Mouse (Mus musculus): ENCODE results near the gene Eppin. TPM values are rescaled to one million over a fixed set of nuclear protein-coding genes. Genes with fewer than 3 reads are reported as not detected.

Gene Eppin
- total RNA-seq, 2 experiments from 2014 or later = not detected

DNA sequence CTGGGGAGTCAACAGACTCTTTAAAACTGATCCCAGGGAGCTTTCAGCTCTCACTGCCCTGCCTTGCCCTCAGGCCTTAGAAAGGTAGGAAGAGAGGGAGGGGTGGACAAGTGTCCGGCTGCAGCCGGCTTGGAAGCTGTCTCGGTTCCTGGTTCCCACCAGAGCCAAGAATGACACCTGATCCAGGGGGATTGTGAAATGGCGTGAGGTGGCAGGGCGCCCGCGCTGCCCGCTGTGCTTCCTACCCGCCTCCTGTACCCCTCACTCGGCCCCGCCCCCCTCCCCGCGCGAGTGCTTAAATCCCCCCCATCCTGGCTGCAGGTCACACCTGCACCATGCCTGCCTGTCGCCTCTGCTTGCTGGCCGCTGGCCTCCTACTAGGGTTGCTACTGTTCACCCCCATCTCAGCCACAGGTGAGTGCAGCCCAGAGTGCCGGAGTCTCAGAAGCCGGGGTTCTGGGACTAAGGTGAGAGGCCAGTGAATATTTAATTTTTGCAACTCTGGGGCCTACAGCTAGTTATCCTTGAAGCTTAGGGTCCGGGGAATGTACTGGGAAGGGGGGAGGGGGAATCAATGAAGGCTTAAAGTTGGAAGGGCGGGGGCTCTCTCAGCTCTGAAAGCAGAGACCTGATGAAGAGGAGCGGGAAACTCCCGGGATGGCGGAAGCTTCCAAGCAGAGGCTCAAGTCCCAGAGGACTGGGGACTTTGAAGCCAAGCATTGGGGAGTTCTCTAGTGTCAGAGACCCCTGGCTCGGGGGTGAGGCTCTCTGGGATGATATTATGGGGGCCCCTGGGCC lies 30.8 kb downstream of the Eppin start, which contains the start of gene Wfdc2:
Gene Wfdc2, plus strand, starts transcription at position 23 of the 798 bp plus-strand sequence.
- ATAC-seq (replicated peaks; ENCODE audit: low FRiP score, poor library complexity, severe bottlenecking) = no peak

DNA sequence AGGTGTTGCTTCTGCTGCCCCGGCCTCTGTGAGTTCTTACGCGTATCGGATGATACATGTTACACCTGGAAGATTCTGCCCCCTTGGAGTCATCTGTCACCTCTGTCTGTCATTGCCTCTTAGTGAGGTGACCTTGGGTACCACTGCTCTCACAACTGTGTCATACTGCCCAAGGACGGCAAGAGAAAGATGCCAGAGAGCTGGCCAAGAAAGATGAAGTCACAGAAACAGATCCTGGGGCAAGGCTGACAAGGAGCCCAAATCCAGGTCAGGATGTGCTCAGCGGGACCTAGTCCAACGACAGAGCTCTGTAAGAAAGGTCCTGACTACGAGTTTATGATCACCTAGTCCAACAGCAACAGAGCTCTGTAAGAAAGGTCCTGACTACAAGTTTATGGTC lies 33.3 kb downstream of the Eppin start:
- no peak for ATAC-seq (replicated peaks; ENCODE audit: low FRiP score, poor library complexity, severe bottlenecking)

DNA sequence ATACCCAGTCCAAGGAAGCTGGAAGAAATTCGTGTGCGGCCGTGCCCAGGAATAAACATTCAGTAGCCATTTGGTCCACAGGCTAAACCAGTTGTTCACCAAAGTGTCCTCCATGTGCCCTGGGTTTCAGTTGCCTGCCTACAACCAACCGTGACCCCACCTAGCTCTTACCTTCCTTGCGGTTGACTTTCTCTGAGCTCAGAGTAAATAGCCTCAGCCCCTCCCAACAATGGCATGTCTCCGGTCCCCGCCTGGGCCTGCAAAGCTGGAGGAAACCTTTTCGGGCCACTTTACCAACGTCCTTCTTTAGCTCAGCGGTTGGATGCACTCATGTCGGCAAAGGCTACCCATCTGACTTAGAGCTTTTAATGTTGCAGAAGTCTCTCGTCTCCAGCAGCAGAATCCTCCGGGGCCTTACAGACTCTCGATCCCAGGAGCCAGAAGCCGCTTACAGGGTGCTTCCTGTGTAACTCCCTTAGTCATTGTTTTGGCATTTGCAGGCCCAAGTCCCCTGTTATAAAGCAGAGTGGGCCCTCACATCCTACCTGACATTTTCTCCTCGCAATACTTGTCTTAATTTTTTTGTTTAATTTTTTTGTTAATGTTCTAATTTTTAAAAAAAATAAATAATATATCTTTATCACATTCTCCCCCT lies 34.3 kb downstream of the Eppin start:
- ATAC-seq (replicated peaks; ENCODE audit: low FRiP score, poor library complexity, severe bottlenecking) = no peak

DNA sequence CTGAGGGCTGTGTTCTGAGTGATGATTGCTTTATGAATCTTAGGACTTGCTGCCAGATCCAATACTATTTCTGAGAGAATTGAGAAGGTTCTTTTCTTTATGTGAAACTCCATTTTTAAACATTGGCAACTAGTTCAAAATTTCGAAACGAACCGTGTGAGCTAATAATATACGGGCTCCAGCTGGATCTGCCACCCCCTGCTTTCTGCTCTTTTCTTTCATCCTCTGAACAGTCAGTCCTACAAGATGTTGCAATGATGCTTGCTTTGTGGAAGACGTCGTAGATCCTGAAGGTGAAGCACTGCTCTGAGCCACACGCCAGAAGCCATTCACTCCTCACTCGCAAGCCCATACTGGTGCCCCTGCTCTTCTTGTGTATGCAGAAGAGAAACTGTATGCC lies 35.0 kb downstream of the Eppin start:
- no peak for ATAC-seq (replicated peaks; ENCODE audit: low FRiP score, poor library complexity, severe bottlenecking)

DNA sequence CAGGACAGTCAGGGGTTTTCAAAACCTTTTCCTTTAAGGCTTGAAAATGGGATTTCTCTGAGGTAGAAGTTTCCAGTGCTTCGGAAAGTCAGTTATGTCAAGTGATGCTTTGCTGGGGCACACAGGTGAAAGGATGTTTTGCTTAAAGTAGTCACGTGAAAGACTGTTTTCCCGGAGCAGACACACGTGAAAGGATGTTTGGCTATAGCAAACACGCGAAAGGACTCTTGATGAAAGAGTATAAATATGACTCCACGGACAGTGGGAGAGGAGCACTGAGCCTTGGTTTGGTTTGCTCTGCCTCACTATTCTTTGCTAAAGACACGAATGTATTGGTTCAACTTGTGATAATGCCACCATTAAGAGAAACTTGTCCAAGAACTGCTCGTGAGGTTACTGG lies 41.9 kb downstream of the Eppin start:
- no peak for ATAC-seq (replicated peaks; ENCODE audit: low FRiP score, poor library complexity, severe bottlenecking)

DNA sequence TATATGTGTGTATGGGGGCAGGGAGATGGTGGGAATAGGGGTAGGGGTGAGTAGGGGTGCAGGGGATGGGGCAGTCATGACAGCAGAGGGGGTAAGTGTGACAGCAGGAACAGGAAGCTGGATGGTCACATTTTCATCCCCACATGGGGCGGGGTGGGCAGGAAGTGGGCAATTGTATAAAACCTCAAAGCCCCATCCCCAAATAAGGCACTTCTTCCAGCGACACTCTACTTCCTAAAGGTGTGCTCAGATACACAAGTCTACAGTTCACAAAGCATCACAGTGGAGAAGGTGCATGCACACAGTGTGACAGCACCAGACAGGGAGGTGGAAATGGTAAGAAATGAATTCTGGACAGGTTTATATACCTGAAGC lies 42.5 kb downstream of the Eppin start:
- no peak for ATAC-seq (replicated peaks; ENCODE audit: low FRiP score, poor library complexity, severe bottlenecking)

DNA sequence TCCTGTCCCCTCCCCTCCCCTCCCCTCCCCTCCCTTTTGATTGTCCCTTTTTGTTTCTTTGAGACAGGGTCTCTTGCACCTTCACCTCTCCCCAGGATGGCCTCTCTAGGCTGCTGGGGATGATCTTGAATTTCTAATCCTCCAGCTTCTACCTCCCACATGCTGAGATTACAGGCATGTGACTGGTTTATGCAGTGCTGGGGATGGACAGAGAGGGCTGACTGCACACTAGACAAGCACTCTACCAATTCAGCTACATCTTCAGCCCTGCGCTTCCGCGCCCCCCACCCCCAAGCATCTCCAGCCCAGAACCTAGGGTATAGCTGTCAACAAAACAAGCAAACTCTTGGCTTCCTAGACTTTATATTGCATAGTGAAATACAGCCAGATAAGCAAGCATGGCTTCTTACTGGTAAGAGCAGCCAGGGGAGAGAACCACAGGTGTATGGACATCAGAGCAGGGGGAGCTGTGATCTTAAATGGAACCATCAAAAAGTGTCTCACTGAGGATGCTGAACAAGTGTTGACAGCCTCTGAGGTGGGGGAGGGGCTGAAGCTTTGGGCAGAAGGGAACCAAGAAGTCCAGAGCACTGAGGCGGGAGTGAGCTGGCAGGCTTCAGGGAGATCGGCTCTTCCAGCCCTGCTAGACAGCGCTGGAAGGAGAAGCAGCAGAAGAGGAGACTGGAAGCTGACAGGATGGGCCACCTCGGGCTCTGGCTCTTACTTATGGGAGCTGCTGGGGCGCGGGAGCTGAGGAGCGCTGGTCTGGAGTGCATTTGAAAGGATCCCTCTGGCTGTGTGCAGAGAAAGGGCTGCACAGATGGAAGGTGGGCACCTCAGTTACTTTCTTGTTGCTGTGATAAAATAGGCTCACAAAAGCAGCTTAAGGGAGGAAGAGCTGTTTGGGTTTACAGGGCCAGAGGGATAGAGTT lies 43.2 kb downstream of the Eppin start:
- no peak for ATAC-seq (replicated peaks; ENCODE audit: low FRiP score, poor library complexity, severe bottlenecking)

DNA sequence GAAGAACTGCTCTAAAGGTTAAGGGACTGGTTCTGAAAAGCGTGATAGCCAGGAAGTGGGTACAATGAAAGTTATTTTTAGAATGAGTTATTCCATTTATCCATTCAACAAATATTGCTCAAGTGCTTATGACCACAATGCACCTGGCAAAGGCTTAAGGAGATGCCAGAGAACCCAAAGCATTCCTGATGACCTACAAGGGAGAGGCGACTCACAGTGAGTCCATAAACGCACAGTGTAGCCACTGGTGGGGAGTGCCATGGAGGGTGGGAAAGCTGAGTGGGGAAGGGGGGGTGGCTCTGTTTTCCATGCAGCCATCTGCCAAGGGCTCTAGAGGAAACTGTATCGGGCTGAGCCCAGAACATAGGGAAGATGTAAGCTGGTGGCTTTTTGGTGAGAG lies 44.1 kb downstream of the Eppin start:
- no peak for ATAC-seq (replicated peaks; ENCODE audit: low FRiP score, poor library complexity, severe bottlenecking)

DNA sequence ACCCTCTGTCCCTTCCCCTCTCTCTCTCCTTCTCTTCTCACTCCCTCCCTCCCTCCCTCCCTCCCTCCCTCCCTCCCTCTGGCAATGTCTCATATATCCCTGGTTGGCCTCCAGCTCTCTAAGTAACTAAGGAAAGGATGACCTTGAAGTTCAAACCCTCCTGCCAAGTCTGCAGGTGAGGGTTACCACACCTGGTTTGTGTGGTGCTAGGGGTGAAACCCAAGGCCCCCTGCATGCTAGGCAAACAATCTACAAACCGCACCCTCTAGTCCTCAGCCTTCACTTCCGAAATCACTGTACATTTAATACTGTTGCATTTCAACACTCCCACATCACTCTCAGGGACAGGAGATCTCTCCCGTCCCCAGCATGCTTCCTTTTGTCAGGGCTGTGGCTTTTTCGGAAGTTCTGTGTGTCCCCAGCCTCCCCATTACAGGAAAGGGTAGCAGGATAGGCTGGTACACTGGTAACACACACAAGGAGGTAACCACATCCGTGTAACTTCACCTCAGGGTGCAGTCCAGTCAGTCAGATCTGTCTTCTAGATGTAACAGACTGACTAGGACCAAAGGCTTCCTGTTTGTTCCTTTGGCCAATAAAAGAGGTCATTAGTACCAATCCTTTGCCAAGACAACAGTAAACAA lies 48.8 kb downstream of the Eppin start:
- ATAC-seq (replicated peaks; ENCODE audit: low FRiP score, poor library complexity, severe bottlenecking) = no peak

DNA sequence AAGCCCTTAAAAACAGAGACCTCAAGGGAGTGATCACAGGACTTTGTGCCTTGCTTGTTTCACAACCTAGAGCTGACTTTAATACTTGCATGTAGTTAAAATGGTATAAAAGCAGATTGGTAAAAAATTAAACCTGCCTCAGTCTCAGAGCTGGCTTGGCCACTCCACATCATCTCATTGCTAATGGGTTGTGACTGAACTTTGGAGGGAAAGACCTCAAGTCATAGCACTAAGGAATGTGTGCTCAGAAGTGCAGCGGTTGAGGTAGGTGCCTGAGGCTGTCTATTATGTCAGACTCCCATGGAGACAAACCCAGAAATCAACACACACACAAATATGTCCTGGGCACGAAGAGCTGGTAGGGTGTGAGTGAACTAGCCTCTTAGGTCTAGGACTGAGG lies 49.6 kb downstream of the Eppin start:
- ATAC-seq (replicated peaks; ENCODE audit: low FRiP score, poor library complexity, severe bottlenecking) = no peak

DNA sequence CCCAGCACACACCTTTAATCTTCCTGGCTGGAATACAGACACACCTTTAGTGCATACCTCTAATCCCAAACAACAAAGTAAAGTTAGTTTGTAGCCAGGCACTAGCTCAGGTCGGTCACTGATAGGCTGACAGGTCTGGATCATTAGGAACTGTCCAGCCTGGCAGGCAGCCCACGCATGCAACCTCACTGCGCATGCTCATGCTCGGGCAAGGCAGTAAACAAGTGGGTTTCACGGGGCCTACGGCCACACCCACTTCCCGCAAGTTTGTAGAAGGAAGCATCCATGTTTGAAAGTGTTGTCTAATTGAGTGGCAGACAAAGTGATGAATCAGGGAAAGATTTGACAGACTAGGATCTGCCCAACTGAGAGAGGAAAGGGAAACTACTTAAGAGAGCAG lies 50.8 kb downstream of the Eppin start:
- ATAC-seq (replicated peaks; ENCODE audit: low FRiP score, poor library complexity, severe bottlenecking) = no peak

DNA sequence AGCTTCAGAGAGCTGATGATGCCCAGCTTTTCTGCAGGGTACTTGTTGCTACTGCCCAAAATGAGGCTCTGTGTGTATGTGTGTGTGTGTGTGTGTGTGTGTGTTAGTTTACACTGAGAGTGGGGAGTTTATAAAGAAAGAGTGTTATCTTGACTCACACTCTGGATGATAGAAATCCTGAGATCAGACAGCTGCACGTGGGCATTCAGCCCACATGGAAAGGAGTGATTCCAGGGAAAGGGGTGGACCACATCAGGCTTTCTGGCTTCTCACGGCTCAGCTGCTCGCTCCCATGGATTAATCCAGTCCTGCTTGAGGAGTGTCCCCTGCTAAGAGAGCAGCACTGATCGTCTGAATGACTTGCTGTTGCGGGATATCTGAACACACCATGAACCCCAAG lies 51.3 kb downstream of the Eppin start:
- ATAC-seq (replicated peaks; ENCODE audit: low FRiP score, poor library complexity, severe bottlenecking) = no peak

DNA sequence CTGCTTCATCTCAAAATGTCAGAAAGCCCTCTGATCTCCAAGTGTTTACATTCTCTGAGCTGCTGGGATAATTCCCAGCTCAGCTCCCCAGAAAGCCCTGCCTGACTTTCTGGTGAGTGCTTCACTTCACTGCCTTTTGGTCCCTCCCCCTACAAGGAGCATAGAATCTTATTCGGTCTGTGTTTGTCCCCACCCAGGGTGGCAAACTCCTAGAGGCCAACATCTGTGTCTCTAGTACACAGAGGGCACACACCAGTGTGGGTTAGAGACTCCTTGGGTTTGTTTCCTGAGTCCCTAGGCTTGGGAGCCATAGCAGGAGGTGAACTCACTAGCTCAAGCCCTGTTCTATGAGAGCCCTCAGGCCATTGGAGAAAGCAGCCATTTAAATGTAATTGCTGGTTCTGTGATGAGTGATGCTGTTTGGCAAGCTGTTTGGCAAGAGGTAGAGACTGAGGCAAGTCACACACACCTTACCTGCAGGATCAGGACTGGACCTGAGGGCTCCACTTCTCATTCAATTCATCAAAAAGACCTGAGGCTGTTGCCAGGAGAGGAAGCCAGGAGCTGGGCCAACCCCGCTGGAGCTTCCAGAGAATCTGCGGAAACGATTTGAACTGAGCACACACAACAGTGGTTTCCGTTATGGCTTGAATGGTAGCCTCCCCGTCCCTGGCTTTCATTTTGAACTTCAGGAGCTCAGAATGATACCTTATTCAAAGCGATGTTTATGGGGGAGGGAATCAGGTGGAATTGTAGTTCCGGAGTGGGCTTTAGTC lies 52.6 kb downstream of the Eppin start:
- ATAC-seq (replicated peaks; ENCODE audit: low FRiP score, poor library complexity, severe bottlenecking) = no peak

Other genes with a start within 250 kb of the Eppin start
Only the 30 nearest of the 32 such genes appear.
- 36.9 and 68.8 TPM in 2 replicates for gene Slpi, start 204.5 kb downstream of the Eppin start, total RNA-seq (2015; ENCODE audit: low replicate concordance)
- 6.3 and 11.0 TPM in 2 replicates for gene Slpi, start 204.5 kb downstream of the Eppin start, total RNA-seq (2017; ENCODE audit: low replicate concordance)
- not detected in 2 replicates for gene Rbpjl, start 190.5 kb downstream of the Eppin start, total RNA-seq (2015; ENCODE audit: low replicate concordance)
- gene Rbpjl, start 190.5 kb downstream of the Eppin start, total RNA-seq (2017; ENCODE audit: low replicate concordance) = not detected in 2 replicates
- gene Matn4, start 188.4 kb downstream of the Eppin start, total RNA-seq (2015; ENCODE audit: low replicate concordance) = not detected in 2 replicates
- not detected in 2 replicates for gene Matn4, start 188.4 kb downstream of the Eppin start, total RNA-seq (2017; ENCODE audit: low replicate concordance)
- gene Sdc4, start 149.7 kb downstream of the Eppin start, total RNA-seq (2015; ENCODE audit: low replicate concordance) = 2.5 and 7.2 TPM in 2 replicates
- 5.7 and 7.2 TPM in 2 replicates for gene Sdc4, start 149.7 kb downstream of the Eppin start, total RNA-seq (2017; ENCODE audit: low replicate concordance)
- 8.8 and 10.8 TPM in 2 replicates for gene Sys1, start 136.6 kb downstream of the Eppin start, total RNA-seq (2015; ENCODE audit: low replicate concordance)
- gene Sys1, start 136.6 kb downstream of the Eppin start, total RNA-seq (2017; ENCODE audit: low replicate concordance) = 3.1 and 5.3 TPM in 2 replicates
- not detected in 2 replicates for gene Gm20458, start 132.6 kb downstream of the Eppin start, total RNA-seq (2015; ENCODE audit: low replicate concordance)
- gene Gm20458, start 132.6 kb downstream of the Eppin start, total RNA-seq (2017; ENCODE audit: low replicate concordance) = not detected in 2 replicates
- not detected in 2 replicates for gene Trp53tg5, start 119.9 kb downstream of the Eppin start, total RNA-seq (2015; ENCODE audit: low replicate concordance)
- gene Trp53tg5, start 119.9 kb downstream of the Eppin start, total RNA-seq (2017; ENCODE audit: low replicate concordance) = not detected in 2 replicates
- gene Dbndd2, start 107.5 kb downstream of the Eppin start, total RNA-seq (2015; ENCODE audit: low replicate concordance) = 6.3 TPM in 1 of 2 replicates, not detected in the other
- 0.61 TPM in 1 of 2 replicates, not detected in the other for gene Dbndd2, start 107.5 kb downstream of the Eppin start, total RNA-seq (2017; ENCODE audit: low replicate concordance)
- gene Pigt, start 96.1 kb downstream of the Eppin start, total RNA-seq (2015; ENCODE audit: low replicate concordance) = 18.0 and 22.7 TPM in 2 replicates
- gene Pigt, start 96.1 kb downstream of the Eppin start, total RNA-seq (2017; ENCODE audit: low replicate concordance) = 7.7 and 26.9 TPM in 2 replicates
- not detected in 2 replicates for gene Wfdc2, start 31.2 kb downstream of the Eppin start, total RNA-seq (2015; ENCODE audit: low replicate concordance)
- not detected in 2 replicates for gene Wfdc2, start 31.2 kb downstream of the Eppin start, total RNA-seq (2017; ENCODE audit: low replicate concordance)
- not detected in 2 replicates for gene Spint3, start 20.1 kb downstream of the Eppin start, total RNA-seq (2015; ENCODE audit: low replicate concordance)
- gene Spint3, start 20.1 kb downstream of the Eppin start, total RNA-seq (2017; ENCODE audit: low replicate concordance) = not detected in 2 replicates
- not detected in 2 replicates for gene Wfdc6a, start 8.1 kb downstream of the Eppin start, total RNA-seq (2015; ENCODE audit: low replicate concordance)
- not detected in 2 replicates for gene Wfdc6a, start 8.1 kb downstream of the Eppin start, total RNA-seq (2017; ENCODE audit: low replicate concordance)
- not detected in 2 replicates for gene Wfdc6b, start 19.9 kb upstream of the Eppin start, total RNA-seq (2015; ENCODE audit: low replicate concordance)
- not detected in 2 replicates for gene Wfdc6b, start 19.9 kb upstream of the Eppin start, total RNA-seq (2017; ENCODE audit: low replicate concordance)
- not detected in 2 replicates for gene Wfdc8, start 20.0 kb upstream of the Eppin start, total RNA-seq (2015; ENCODE audit: low replicate concordance)
- not detected in 2 replicates for gene Wfdc8, start 20.0 kb upstream of the Eppin start, total RNA-seq (2017; ENCODE audit: low replicate concordance)
- gene Wfdc16, start 45.2 kb upstream of the Eppin start, total RNA-seq (2015; ENCODE audit: low replicate concordance) = not detected in 2 replicates
- gene Wfdc16, start 45.2 kb upstream of the Eppin start, total RNA-seq (2017; ENCODE audit: low replicate concordance) = not detected in 2 replicates
- gene Wfdc10, start 62.5 kb upstream of the Eppin start, total RNA-seq (2015; ENCODE audit: low replicate concordance) = not detected in 2 replicates
- not detected in 2 replicates for gene Wfdc10, start 62.5 kb upstream of the Eppin start, total RNA-seq (2017; ENCODE audit: low replicate concordance)
- not detected in 2 replicates for gene Wfdc9, start 63.0 kb upstream of the Eppin start, total RNA-seq (2015; ENCODE audit: low replicate concordance)
- not detected in 2 replicates for gene Wfdc9, start 63.0 kb upstream of the Eppin start, total RNA-seq (2017; ENCODE audit: low replicate concordance)
- gene Wfdc11, start 80.5 kb upstream of the Eppin start, total RNA-seq (2015; ENCODE audit: low replicate concordance) = not detected in 2 replicates
- gene Wfdc11, start 80.5 kb upstream of the Eppin start, total RNA-seq (2017; ENCODE audit: low replicate concordance) = not detected in 2 replicates
- not detected in 2 replicates for gene Wfdc13, start 91.5 kb upstream of the Eppin start, total RNA-seq (2015; ENCODE audit: low replicate concordance)
- not detected in 2 replicates for gene Wfdc13, start 91.5 kb upstream of the Eppin start, total RNA-seq (2017; ENCODE audit: low replicate concordance)
- gene Spint4, start 104.9 kb upstream of the Eppin start, total RNA-seq (2015; ENCODE audit: low replicate concordance) = not detected in 2 replicates
- not detected in 2 replicates for gene Spint4, start 104.9 kb upstream of the Eppin start, total RNA-seq (2017; ENCODE audit: low replicate concordance)
- gene Spint5, start 121.7 kb upstream of the Eppin start, total RNA-seq (2015; ENCODE audit: low replicate concordance) = not detected in 2 replicates
- gene Spint5, start 121.7 kb upstream of the Eppin start, total RNA-seq (2017; ENCODE audit: low replicate concordance) = not detected in 2 replicates
- gene Wfdc3, start 152.3 kb upstream of the Eppin start, total RNA-seq (2015; ENCODE audit: low replicate concordance) = 4.2 and 6.1 TPM in 2 replicates
- 2.3 and 2.8 TPM in 2 replicates for gene Wfdc3, start 152.3 kb upstream of the Eppin start, total RNA-seq (2017; ENCODE audit: low replicate concordance)
- 64.6 and 69.2 TPM in 2 replicates for gene Dnttip1, start 152.4 kb upstream of the Eppin start, total RNA-seq (2015; ENCODE audit: low replicate concordance)
- 44.0 and 58.0 TPM in 2 replicates for gene Dnttip1, start 152.4 kb upstream of the Eppin start, total RNA-seq (2017; ENCODE audit: low replicate concordance)
- 1,168 and 1,264 TPM in 2 replicates for gene Ube2c, start 176.3 kb upstream of the Eppin start, total RNA-seq (2015; ENCODE audit: low replicate concordance)
- gene Ube2c, start 176.3 kb upstream of the Eppin start, total RNA-seq (2017; ENCODE audit: low replicate concordance) = 649 and 1,020 TPM in 2 replicates
- gene Tnnc2, start 186.4 kb upstream of the Eppin start, total RNA-seq (2015; ENCODE audit: low replicate concordance) = not detected in 2 replicates
- gene Tnnc2, start 186.4 kb upstream of the Eppin start, total RNA-seq (2017; ENCODE audit: low replicate concordance) = not detected in 2 replicates
- gene Snx21, start 192.2 kb upstream of the Eppin start, total RNA-seq (2015; ENCODE audit: low replicate concordance) = not detected in 2 replicates
- gene Snx21, start 192.2 kb upstream of the Eppin start, total RNA-seq (2017; ENCODE audit: low replicate concordance) = 0.13 TPM in 1 of 2 replicates, not detected in the other
- 23.8 and 30.6 TPM in 2 replicates for gene Acot8, start 211.3 kb upstream of the Eppin start, total RNA-seq (2015; ENCODE audit: low replicate concordance)
- gene Acot8, start 211.3 kb upstream of the Eppin start, total RNA-seq (2017; ENCODE audit: low replicate concordance) = 33.6 and 58.4 TPM in 2 replicates
- gene Zswim3, start 211.5 kb upstream of the Eppin start, total RNA-seq (2015; ENCODE audit: low replicate concordance) = 2.5 and 7.2 TPM in 2 replicates
- 1.3 and 2.3 TPM in 2 replicates for gene Zswim3, start 211.5 kb upstream of the Eppin start, total RNA-seq (2017; ENCODE audit: low replicate concordance)
- gene Zswim1, start 229.1 kb upstream of the Eppin start, total RNA-seq (2015; ENCODE audit: low replicate concordance) = 1.1 and 5.4 TPM in 2 replicates
- 0.30 TPM in 1 of 2 replicates, not detected in the other for gene Zswim1, start 229.1 kb upstream of the Eppin start, total RNA-seq (2017; ENCODE audit: low replicate concordance)
- not detected in 2 replicates for gene Spata25, start 234.9 kb upstream of the Eppin start, total RNA-seq (2015; ENCODE audit: low replicate concordance)
- not detected in 2 replicates for gene Spata25, start 234.9 kb upstream of the Eppin start, total RNA-seq (2017; ENCODE audit: low replicate concordance)

All from erythroid progenitor cell, adult 5-6 weeks (primary cell).